Mouse (Mus musculus) liver, adult 2 months (tissue): Measurements from ENCODE around the gene Cyp4x1. TPM values are rescaled to one million over a fixed set of nuclear protein-coding genes. Genes with fewer than 3 reads are reported as not detected.
A peak's percentile ranks its signal among the peaks of the same experiment; 100 is the strongest.

ENCODE experiments used
- DNase-seq: peaks from one replicate; pipeline ENCODE4 v3.0.0-alpha.2; 2011; ENCODE audit warnings: low read depth, low spot score; ENCODE audit errors: extremely low read depth
- H3K27ac ChIP-seq: fragments of 200-500 bp; replicated peaks from 2 replicates; pipeline ENCODE4 v1.5.1; 2012; ENCODE audit warnings: low read depth, mild to moderate bottlenecking, control low read depth, inconsistent platforms, low read length; ENCODE audit not compliant: insufficient read depth
- H3K27me3 ChIP-seq: fragments of 200-500 bp; 2 replicates; pipeline ENCODE4 v1.6.1; 2012; ENCODE audit warnings: mild to moderate bottlenecking, moderate library complexity, low read length, inconsistent platforms; ENCODE audit not compliant: control insufficient read depth, insufficient read depth
- H3K36me3 ChIP-seq: fragments of 200-500 bp; 2 replicates; pipeline ENCODE4 v1.6.1; 2012; ENCODE audit warnings: low read length, inconsistent platforms; ENCODE audit not compliant: control insufficient read depth, insufficient read depth
- H3K4me1 ChIP-seq: fragments of 200-500 bp; 2 replicates; pipeline ENCODE4 v1.6.1; 2011; ENCODE audit warnings: low read length; ENCODE audit not compliant: control insufficient read depth, insufficient read depth
- H3K4me3 ChIP-seq: fragments of 200-500 bp; 2 replicates; pipeline ENCODE4 v1.5.1; 2011; ENCODE audit warnings: low read depth, mild to moderate bottlenecking, control low read depth, low read length, moderate library complexity; ENCODE audit not compliant: insufficient read depth
- H3K79me2 ChIP-seq: fragments of 200-500 bp; 2 replicates; pipeline ENCODE4 v1.6.1; 2012; ENCODE audit warnings: inconsistent platforms, mild to moderate bottlenecking, low read length, moderate library complexity; ENCODE audit not compliant: control insufficient read depth, insufficient read depth
- H3K9ac ChIP-seq: fragments of 200-500 bp; 2 replicates; pipeline ENCODE4 v1.6.1; 2012; ENCODE audit warnings: low read depth, mild to moderate bottlenecking, control low read depth, inconsistent platforms, low read length
- CTCF ChIP-seq: fragments of 200-500 bp; IDR thresholded peaks from 2 replicates; pipeline ENCODE4 v1.5.1; 2011; ENCODE audit warnings: low read depth, low read length, control low read depth
- POLR2A ChIP-seq: fragments of 200-500 bp; IDR thresholded peaks from 2 replicates; pipeline ENCODE4 v1.6.1; 2011; ENCODE audit warnings: low read length, control low read depth; ENCODE audit not compliant: insufficient read depth; ENCODE audit errors: extremely low read depth
- WGBS: fragments of 180-500 bp; shearing (Covaris S2); methylation state at CpG from one replicate; pipeline ENCODE4 v1.1.7; 2018; 5-methylcytosine and 5-hydroxymethylcytosine counted together
- polyA plus RNA-seq: library from polyadenylated mRNA; depleted of rRNA; stranded (reverse); fragments of >200 nt; gene quantifications from 2 replicates; pipeline ENCODE4 v1.2.3, GENCODE M21; 2012
- total RNA-seq: library from RNA; depleted of rRNA; stranded (reverse); fragments of >200 nt; gene quantifications from 2 replicates; pipeline ENCODE4 v1.2.3, GENCODE M21; 2014

The Cyp4x1 gene
- total and polyA plus RNA-seq, 2 experiments: 0.09 TPM; not detected in 1

DNA sequence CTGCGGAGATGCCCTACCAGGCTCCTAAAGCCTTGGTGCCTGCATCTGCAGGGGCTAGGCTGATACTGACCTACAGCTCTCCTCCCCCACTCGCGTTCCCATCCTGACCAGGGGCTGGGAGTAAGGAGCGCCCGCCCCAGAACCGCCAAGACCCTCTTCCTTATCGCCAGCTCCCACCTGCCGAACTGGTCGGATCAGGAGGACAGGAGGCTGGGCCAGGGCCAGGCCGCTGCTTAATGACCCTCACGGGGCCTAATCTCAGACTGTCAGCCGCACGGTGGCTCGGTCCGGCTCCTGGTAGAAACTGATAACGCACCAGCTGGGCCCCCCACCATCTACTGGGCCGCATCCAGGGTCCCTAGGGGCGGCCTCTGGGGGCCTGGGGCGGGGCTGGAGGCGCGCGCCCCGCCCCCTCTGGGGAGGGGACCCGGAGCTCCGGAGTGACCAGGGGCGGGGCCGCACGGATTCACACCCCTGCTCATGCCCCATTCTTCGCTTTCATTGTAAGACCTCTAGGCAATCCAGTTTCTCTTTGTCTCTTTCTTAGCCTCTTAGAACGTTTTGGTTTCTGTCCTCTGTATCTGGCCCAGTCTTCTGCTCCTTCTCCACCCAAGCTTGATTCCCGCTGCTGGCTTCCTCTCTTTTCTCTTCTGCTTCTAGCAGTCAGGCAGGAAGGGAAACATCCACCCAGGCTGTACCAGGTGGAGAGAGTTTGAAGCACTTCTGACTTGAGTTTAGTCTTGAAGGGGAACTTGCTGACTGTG lies 38.2 kb downstream of the Cyp4x1 start:
- Histone ChIP-seq H3K4me1 (0 out of 2 replicates have a peak, but pooled peaks cover 2% of the 10 kb centered on the region), H3K36me3 (no peaks in the 10 kb centered on the region), H3K27ac (no peak overlapping the region), H3K9ac (peak overlapping the region; percentile 28; the same call in 1 of the 2 replicates), H3K27me3 (no peaks in the 10 kb centered on the region; the same call in 1 of the 2 replicates), H3K4me3 (peak overlapping the region; percentile 46), H3K79me2 (no peaks in the 10 kb centered on the region)
- peak; percentile 9 for DNase-seq
- TF ChIP-seq CTCF (no peak), POLR2A (no peak)
- 3% methylated on average over 31 of the region's 31 CpGs for WGBS

DNA sequence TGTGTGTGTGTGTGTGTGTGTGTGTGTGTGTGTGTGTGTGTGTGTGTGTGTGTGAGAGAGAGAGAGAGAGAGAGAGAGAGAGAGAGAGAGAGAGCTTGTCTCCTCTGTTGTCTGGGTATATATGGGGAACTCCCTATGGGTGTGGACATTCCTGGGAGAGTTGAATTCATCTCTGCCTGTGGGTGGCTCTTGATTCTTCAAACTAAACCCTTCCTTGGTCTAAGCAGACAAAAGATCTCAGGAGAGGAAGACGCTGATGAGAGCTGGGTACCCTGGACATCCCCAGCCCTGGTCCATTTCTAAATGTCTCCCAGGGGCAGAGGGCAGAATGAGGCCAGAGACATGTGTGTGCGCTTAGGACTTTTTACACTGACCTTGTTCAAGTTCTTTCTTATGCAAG lies 40.0 kb downstream of the Cyp4x1 start:
- H3K4me3 ChIP-seq: no peak overlapping the region
- TF ChIP-seq CTCF (no peak), POLR2A (no peak)
- no peaks in the 10 kb centered on the region; the same call in 1 of the 2 replicates for H3K27me3 ChIP-seq
- H3K27ac ChIP-seq: no peak overlapping the region
- no peaks in the 10 kb centered on the region for H3K79me2 ChIP-seq
- WGBS: 93% methylated on average over 2 of the region's 2 CpGs
- no peak overlapping the region for H3K9ac ChIP-seq
- H3K36me3 ChIP-seq: no peaks in the 10 kb centered on the region
- H3K4me1 ChIP-seq: 0 out of 2 replicates have a peak, but pooled peaks cover 2% of the 10 kb centered on the region
- no peak for DNase-seq

DNA sequence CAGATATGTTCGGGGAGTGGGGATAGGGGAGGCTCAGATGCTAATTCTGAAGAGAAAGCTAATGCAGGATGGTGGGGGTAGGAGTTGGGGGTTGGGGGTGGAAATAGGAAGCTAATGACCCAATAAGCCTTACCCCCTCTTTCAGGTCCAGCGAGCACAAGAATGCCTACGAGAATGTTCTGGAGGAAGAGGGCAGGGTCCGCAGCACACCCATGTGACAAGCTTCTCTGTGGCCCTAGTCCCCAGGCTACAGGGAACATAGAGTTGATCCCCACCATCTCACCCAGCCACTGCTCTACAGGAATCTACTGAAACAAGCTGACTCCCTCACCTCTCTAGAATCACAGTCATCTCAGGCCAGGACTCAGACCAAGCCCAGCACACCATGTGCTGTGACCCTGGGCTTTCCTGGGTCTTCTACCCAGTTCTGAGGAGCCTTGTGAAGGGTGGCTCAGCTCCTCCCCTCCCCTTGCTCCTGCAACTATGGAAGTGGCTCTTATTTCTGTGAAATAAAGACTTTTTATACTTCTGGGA lies 40.7 kb downstream of the Cyp4x1 start:
- Histone ChIP-seq H3K27ac (no peak overlapping the region), H3K4me1 (0 out of 2 replicates have a peak, but pooled peaks cover 2% of the 10 kb centered on the region), H3K4me3 (no peak overlapping the region), H3K9ac (no peak overlapping the region), H3K36me3 (no peaks in the 10 kb centered on the region), H3K27me3 (no peaks in the 10 kb centered on the region; the same call in 1 of the 2 replicates), H3K79me2 (no peaks in the 10 kb centered on the region)
- no peak for DNase-seq
- TF ChIP-seq POLR2A (no peak), CTCF (no peak)
- 81% methylated on average over 4 of the region's 4 CpGs for WGBS

DNA sequence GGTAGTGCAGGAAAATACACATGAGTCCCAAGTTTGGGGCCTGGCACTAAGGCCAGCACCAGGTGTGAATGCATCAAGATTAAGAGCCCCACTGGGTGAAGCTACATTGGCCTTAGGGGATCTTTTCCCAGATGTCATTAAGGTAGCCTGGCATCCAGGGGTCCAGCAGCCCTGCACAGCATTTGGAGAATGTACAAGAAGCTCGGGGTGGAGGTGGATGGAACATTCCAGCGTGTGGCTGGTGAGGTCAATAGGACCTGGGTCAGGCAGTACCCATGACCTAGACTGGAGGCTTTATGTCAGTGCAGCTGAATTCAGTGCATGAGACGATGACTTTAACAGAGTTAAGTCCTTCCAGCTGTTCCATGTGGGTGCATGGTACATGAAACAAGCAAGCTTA lies 42.3 kb downstream of the Cyp4x1 start:
- no peaks in the 10 kb centered on the region for H3K36me3 ChIP-seq
- H3K4me3 ChIP-seq: no peak overlapping the region
- H3K9ac ChIP-seq: no peak overlapping the region
- TF ChIP-seq POLR2A (no peak), CTCF (no peak)
- 88% methylated on average over 3 of the region's 3 CpGs for WGBS
- no peak overlapping the region for H3K27ac ChIP-seq
- no peaks in the 10 kb centered on the region for H3K79me2 ChIP-seq
- peaks cover 2% of the 10 kb centered on the region; the same call in 1 of the 2 replicates for H3K4me1 ChIP-seq
- DNase-seq: no peak
- no peaks in the 10 kb centered on the region; the same call in 1 of the 2 replicates for H3K27me3 ChIP-seq

DNA sequence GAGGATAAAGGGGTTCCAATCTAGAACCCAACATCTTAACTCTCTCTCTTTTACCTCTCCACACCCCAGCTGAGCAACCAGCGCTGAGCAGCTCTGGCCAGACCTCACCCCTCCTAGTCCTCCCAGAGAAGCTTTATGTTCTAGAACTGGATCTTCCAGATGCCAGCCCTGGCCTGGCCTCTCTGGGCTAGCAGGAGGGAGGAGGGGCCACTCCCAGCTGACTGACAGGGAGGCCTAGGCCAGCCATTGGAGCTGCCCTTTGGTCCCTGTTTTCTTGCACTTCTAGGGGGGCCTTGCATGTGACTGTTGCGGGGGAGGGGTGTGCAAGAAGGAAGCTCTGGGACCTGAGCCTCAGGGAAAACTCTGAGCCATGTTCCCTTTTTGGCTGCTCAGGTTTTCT lies 43.5 kb downstream of the Cyp4x1 start:
- Histone ChIP-seq H3K27ac (no peak overlapping the region), H3K4me1 (no peaks in the 10 kb centered on the region; the same call in 1 of the 2 replicates), H3K27me3 (no peaks in the 10 kb centered on the region), H3K4me3 (no peak overlapping the region), H3K36me3 (no peaks in the 10 kb centered on the region), H3K79me2 (no peaks in the 10 kb centered on the region), H3K9ac (no peak overlapping the region)
- DNase-seq: no peak
- WGBS: 88% methylated on average over 2 of the region's 2 CpGs
- TF ChIP-seq POLR2A (no peak), CTCF (no peak)

DNA sequence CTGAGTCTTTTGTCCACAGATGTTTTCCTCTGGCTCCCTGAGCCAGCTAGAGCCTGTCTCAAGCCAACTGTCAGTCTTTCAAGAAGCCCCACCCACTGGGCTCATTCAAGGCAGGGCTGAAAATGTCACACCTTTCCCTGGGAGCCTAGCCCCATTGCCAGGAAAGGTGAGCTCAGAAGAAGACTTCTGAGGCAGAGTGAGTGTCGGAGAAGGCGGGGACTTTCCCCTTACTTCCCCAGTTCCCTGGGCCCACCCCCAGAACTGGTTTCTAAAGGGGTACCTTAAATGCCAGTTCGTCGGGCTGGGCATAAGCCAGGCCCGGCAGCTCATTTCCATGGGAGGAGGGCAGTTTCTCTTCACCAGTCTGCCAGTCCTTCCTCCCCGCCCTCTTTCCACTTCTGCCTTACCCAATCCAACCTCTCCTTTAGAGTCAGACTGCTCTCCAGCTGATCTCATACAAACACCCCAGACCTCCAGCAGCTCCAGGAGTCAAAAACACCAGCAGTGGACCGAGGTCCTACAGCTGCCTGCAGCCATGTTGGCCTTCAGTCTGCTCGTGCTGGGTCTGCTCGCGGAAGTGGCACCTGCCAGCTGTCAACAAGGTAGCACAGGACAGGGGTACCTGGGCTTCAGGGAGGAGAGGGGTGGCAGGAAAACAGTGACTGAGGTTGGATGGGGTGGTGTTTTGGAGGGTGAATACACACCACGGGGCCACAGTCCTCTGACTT lies 45.3 kb downstream of the Cyp4x1 start, which contains the start of gene Pdzk1ip1:
Pdzk1ip1 (plus strand) TSS at position 98 of the 728 bp plus-strand sequence.
- Histone ChIP-seq H3K27ac (0 out of 2 replicates have a peak within 1 kb of the TSS, but pooled peaks have one; percentile 2), H3K4me1 (no peaks in the 10 kb centered on the region; the same call in 1 of the 2 replicates)
- 13% methylated on average over 11 of the region's 11 CpGs for WGBS

More for the DNA sequence above, 45.3 kb downstream of the Cyp4x1 start, which contains the start of gene Pdzk1ip1:
- H3K36me3 ChIP-seq: no peaks in the 10 kb centered on the region
- H3K27me3 ChIP-seq: no peaks in the 10 kb centered on the region
- TF ChIP-seq POLR2A (no peak), CTCF (no peak)
- H3K9ac ChIP-seq: peak within 1 kb of the TSS; percentile 45
- H3K79me2 ChIP-seq: no peaks in the 10 kb centered on the region
- H3K4me3 ChIP-seq: peak within 1 kb of the TSS; percentile 56
- peak; percentile 76 for DNase-seq
